Comparison of ENCODE assay signal across 25 mouse cellular contexts in the genomic region with DNA sequence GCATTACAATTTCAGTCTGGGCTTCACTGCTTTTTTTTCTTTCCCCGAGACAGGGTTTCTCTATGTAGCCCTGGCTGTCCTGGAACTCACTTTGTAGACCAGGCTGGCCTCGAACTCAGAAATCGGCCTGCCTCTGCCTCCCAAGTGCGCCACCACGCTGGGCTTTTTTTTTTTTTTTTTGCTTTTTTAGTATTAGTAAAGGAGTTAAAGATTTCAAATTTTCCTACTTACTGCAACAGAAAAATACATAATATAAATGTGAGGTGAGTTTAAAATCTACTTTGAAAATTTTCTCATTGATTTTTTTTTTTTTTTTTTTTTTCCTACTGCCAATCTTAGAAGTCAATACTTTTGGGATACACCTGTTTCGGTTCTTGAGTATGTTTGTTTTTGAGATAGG. TPM values are rescaled to one million over a fixed set of nuclear protein-coding genes. Genes with fewer than 3 reads are reported as not detected.
DNase-seq lines count a peak whose midpoint lies in the region; ATAC-seq and TF ChIP-seq lines count a peak whose summit lies in the region.
"Had no signal": no experiment of that assay in that cellular context is flagged by ENCODE, and none has a peak within 500 bp of the region (broad histone marks: within the 10 kb centered on the region; RNA-seq: fewer than 3 reads in every experiment).

No protein-coding gene starts in this region.

- H3K36me3 ChIP-seq in forebrain, embryonic 10.5 days (replicated peaks) = peaks cover 56% of the 10 kb centered on the region
- H3K36me3 ChIP-seq in forebrain, embryonic 12.5 days (replicated peaks) = peaks cover 44% of the 10 kb centered on the region
- H3K36me3 ChIP-seq in midbrain, embryonic 14.5 days (ENCODE audit: control insufficient read depth, insufficient read depth, low read length) = peaks cover 36% of the 10 kb centered on the region
- peaks cover 54% of the 10 kb centered on the region for H3K36me3 ChIP-seq in midbrain, embryonic 10.5 days
- H3K36me3 ChIP-seq in intestine, postnatal 0 days (ENCODE audit: control insufficient read depth, insufficient read depth) = peaks cover 37% of the 10 kb centered on the region
- peaks cover 40% of the 10 kb centered on the region for H3K36me3 ChIP-seq in liver, postnatal 0 days (replicated peaks; ENCODE audit: insufficient read depth, low read length)

- no peak for DNase-seq in forebrain, embryonic 10.5 days (ENCODE audit: extremely low spot score, low spot score)
- DNase-seq in midbrain, embryonic 14.5 days = no peak
- DNase-seq in midbrain, embryonic 10.5 days (ENCODE audit: low spot score) = no peak
- no peak for DNase-seq in liver, postnatal 0 days
- DNase-seq in cerebellum, adult 9-11 months = no peak
- no peak for DNase-seq in layer of hippocampus, adult 9-10 months (ENCODE audit: low spot score)
- DNase-seq: cerebellum, postnatal 10 days; gastrocnemius, postnatal 14 days; right cerebral cortex, postnatal 25 days; thymus, adult 18-20 months; thymus, postnatal 4 days had no signal

- no peaks in the 10 kb centered on the region for H3K9me3 ChIP-seq in forebrain, embryonic 10.5 days
- no peaks in the 10 kb centered on the region for H3K9me3 ChIP-seq in forebrain, embryonic 12.5 days
- no peaks in the 10 kb centered on the region for H3K9me3 ChIP-seq in midbrain, embryonic 14.5 days (ENCODE audit: control insufficient read depth, low read length)
- no peaks in the 10 kb centered on the region for H3K9me3 ChIP-seq in midbrain, embryonic 10.5 days (replicated peaks)
- H3K9me3 ChIP-seq in intestine, postnatal 0 days (ENCODE audit: control insufficient read depth) = no peaks in the 10 kb centered on the region
- H3K9me3 ChIP-seq in liver, postnatal 0 days (ENCODE audit: low read length) = no peaks in the 10 kb centered on the region
- H3K9me3 ChIP-seq: embryonic facial prominence, embryonic 15.5 days; hindbrain, embryonic 10.5 days; limb, embryonic 12.5 days; midbrain, embryonic 12.5 days had no signal

- no peak for ATAC-seq in forebrain, embryonic 12.5 days (ENCODE audit: low FRiP score)
- ATAC-seq in midbrain, embryonic 14.5 days (ENCODE audit: low FRiP score, low TSS enrichment) = no peak
- no peak for ATAC-seq in intestine, postnatal 0 days
- no peak for ATAC-seq in liver, postnatal 0 days

- peaks cover 38% of the 10 kb centered on the region for H3K4me1 ChIP-seq in forebrain, embryonic 10.5 days
- H3K4me1 ChIP-seq in forebrain, embryonic 12.5 days = peaks cover 36% of the 10 kb centered on the region
- peaks cover 23% of the 10 kb centered on the region for H3K4me1 ChIP-seq in midbrain, embryonic 14.5 days (ENCODE audit: control insufficient read depth, insufficient read depth, low read length)
- H3K4me1 ChIP-seq in midbrain, embryonic 10.5 days = peaks cover 33% of the 10 kb centered on the region
- H3K4me1 ChIP-seq in intestine, postnatal 0 days (replicated peaks; ENCODE audit: control insufficient read depth, insufficient read depth, low read length) = peaks cover 8% of the 10 kb centered on the region; the same call in 1 of the 2 replicates
- H3K4me1 ChIP-seq in liver, postnatal 0 days (ENCODE audit: insufficient read depth) = peaks cover 38% of the 10 kb centered on the region

- H3K27ac ChIP-seq in forebrain, embryonic 10.5 days = no peak overlapping the region
- H3K27ac ChIP-seq in forebrain, embryonic 12.5 days = no peak overlapping the region
- H3K27ac ChIP-seq in midbrain, embryonic 14.5 days (replicated peaks; ENCODE audit: low read depth, low read length) = no peak overlapping the region
- no peak overlapping the region for H3K27ac ChIP-seq in midbrain, embryonic 10.5 days (replicated peaks)
- H3K27ac ChIP-seq in intestine, postnatal 0 days (ENCODE audit: low read depth, low read length) = no peak overlapping the region
- H3K27ac ChIP-seq in liver, postnatal 0 days (ENCODE audit: low read depth) = no peak overlapping the region
- H3K27ac ChIP-seq: embryonic facial prominence, embryonic 15.5 days; hindbrain, embryonic 10.5 days; limb, embryonic 12.5 days; midbrain, embryonic 12.5 days had no signal

- H3K4me2 ChIP-seq in forebrain, embryonic 12.5 days = no peak overlapping the region
- peak overlapping the region; percentile 97; the same call in 1 of the 2 replicates for H3K4me2 ChIP-seq in midbrain, embryonic 14.5 days (ENCODE audit: low read length)
- 0 out of 2 replicates have a peak overlapping the region, but pooled peaks have one; percentile 99 for H3K4me2 ChIP-seq in intestine, postnatal 0 days (replicated peaks; ENCODE audit: low read depth)
- peak overlapping the region; percentile 98 for H3K4me2 ChIP-seq in liver, postnatal 0 days (ENCODE audit: low read depth, low read length)

- peak overlapping the region; percentile 67; the same call in 1 of the 2 replicates for H3K4me3 ChIP-seq in forebrain, embryonic 10.5 days
- H3K4me3 ChIP-seq in forebrain, embryonic 12.5 days (replicated peaks) = no peak overlapping the region
- no peak overlapping the region for H3K4me3 ChIP-seq in midbrain, embryonic 14.5 days (replicated peaks; ENCODE audit: low read depth, low read length)
- H3K4me3 ChIP-seq in midbrain, embryonic 10.5 days = no peak overlapping the region
- no peak overlapping the region for H3K4me3 ChIP-seq in intestine, postnatal 0 days (ENCODE audit: low read depth, low read length)
- no peak overlapping the region for H3K4me3 ChIP-seq in liver, postnatal 0 days (ENCODE audit: low read depth, low read length)
- H3K4me3 ChIP-seq: myocyte had no signal

- H3K9ac ChIP-seq in forebrain, embryonic 12.5 days = no peak overlapping the region
- no peak overlapping the region for H3K9ac ChIP-seq in midbrain, embryonic 14.5 days (replicated peaks; ENCODE audit: low read length)
- no peak overlapping the region for H3K9ac ChIP-seq in intestine, postnatal 0 days (ENCODE audit: low read depth, low read length)
- H3K9ac ChIP-seq in liver, postnatal 0 days (replicated peaks) = no peak overlapping the region; the same call in 1 of the 2 replicates
- H3K9ac ChIP-seq: embryonic facial prominence, embryonic 15.5 days; limb, embryonic 12.5 days; midbrain, embryonic 12.5 days had no signal

- WGBS in forebrain, embryonic 10.5 days = 93% methylated on average over 6 of the region's 6 CpGs
- 90% methylated on average over 6 of the region's 6 CpGs for WGBS in forebrain, embryonic 12.5 days
- 96% methylated on average over 6 of the region's 6 CpGs for WGBS in midbrain, embryonic 14.5 days
- WGBS in midbrain, embryonic 10.5 days = 97% methylated on average over 6 of the region's 6 CpGs
- 90% methylated on average over 6 of the region's 6 CpGs for WGBS in intestine, postnatal 0 days
- 84% methylated on average over 6 of the region's 6 CpGs for WGBS in liver, postnatal 0 days (ENCODE audit: insufficient replicate concordance)

- H3K27me3 ChIP-seq in forebrain, embryonic 10.5 days (ENCODE audit: poor library complexity, severe bottlenecking) = no peaks in the 10 kb centered on the region
- H3K27me3 ChIP-seq in forebrain, embryonic 12.5 days = no peaks in the 10 kb centered on the region
- H3K27me3 ChIP-seq in midbrain, embryonic 14.5 days (ENCODE audit: control insufficient read depth, insufficient read depth, low read length) = no peaks in the 10 kb centered on the region
- H3K27me3 ChIP-seq in midbrain, embryonic 10.5 days (ENCODE audit: low read depth, poor library complexity, severe bottlenecking) = no peaks in the 10 kb centered on the region
- no peaks in the 10 kb centered on the region for H3K27me3 ChIP-seq in intestine, postnatal 0 days (replicated peaks; ENCODE audit: control insufficient read depth, insufficient read depth, low read length)
- no peaks in the 10 kb centered on the region for H3K27me3 ChIP-seq in liver, postnatal 0 days (ENCODE audit: insufficient read depth, low read length)
- H3K27me3 ChIP-seq: embryonic facial prominence, embryonic 15.5 days; limb, embryonic 12.5 days; midbrain, embryonic 12.5 days had no signal

- TF ChIP-seq CTCF in intestine, postnatal 0 days (IDR thresholded peaks at IDR 0.05; ENCODE audit: low read depth) = no peak
- TF ChIP-seq CTCF in liver, postnatal 0 days (IDR thresholded peaks at IDR 0.05; ENCODE audit: low read depth) = no peak

- TF ChIP-seq EP300 in liver, postnatal 0 days (IDR thresholded peaks at IDR 0.05; ENCODE audit: low read depth) = no peak

RNA-seq across cellular contexts. Expression of a gene that starts 2.9 kb away (rescaled TPM):
- 181 and 196 TPM in 2 replicates for polyA plus RNA-seq in forebrain, embryonic 10.5 days (2016; fragmentation: Nextera tagmentation; extraction: Ambion mirVana)
- 165 and 166 TPM in 2 replicates for polyA plus RNA-seq in forebrain, embryonic 12.5 days (2016; fragmentation: Nextera tagmentation; extraction: Ambion mirVana)
- polyA plus RNA-seq in midbrain, embryonic 14.5 days (2014; fragmentation: Nextera tagmentation; extraction: Ambion mirVana) = 111 and 115 TPM in 2 replicates
- 176 and 180 TPM in 2 replicates for polyA plus RNA-seq in midbrain, embryonic 10.5 days (2016; fragmentation: Nextera tagmentation; extraction: Ambion mirVana)
- polyA plus RNA-seq in intestine, postnatal 0 days (2015; fragmentation: Nextera tagmentation; extraction: Ambion mirVana) = 48.3 and 51.4 TPM in 2 replicates
- polyA plus RNA-seq in liver, postnatal 0 days (2015; fragmentation: Nextera tagmentation; extraction: Ambion mirVana) = 34.7 and 36.8 TPM in 2 replicates

RNA-seq across cellular contexts. Expression of a gene that starts 13.5 kb away (rescaled TPM):
- 38.0 and 38.8 TPM in 2 replicates for polyA plus RNA-seq in forebrain, embryonic 10.5 days (2016; fragmentation: Nextera tagmentation; extraction: Ambion mirVana)
- polyA plus RNA-seq in forebrain, embryonic 12.5 days (2016; fragmentation: Nextera tagmentation; extraction: Ambion mirVana) = 44.9 and 46.3 TPM in 2 replicates
- polyA plus RNA-seq in midbrain, embryonic 14.5 days (2014; fragmentation: Nextera tagmentation; extraction: Ambion mirVana) = 104 and 105 TPM in 2 replicates
- 41.2 and 51.2 TPM in 2 replicates for polyA plus RNA-seq in midbrain, embryonic 10.5 days (2016; fragmentation: Nextera tagmentation; extraction: Ambion mirVana)
- polyA plus RNA-seq in intestine, postnatal 0 days (2015; fragmentation: Nextera tagmentation; extraction: Ambion mirVana) = 15.8 and 16.9 TPM in 2 replicates
- polyA plus RNA-seq in liver, postnatal 0 days (2015; fragmentation: Nextera tagmentation; extraction: Ambion mirVana) = 3.2 and 4.4 TPM in 2 replicates

RNA-seq across cellular contexts. Expression of a gene that starts 15.1 kb away (rescaled TPM):
- 53.5 and 54.6 TPM in 2 replicates for polyA plus RNA-seq in forebrain, embryonic 10.5 days (2016; fragmentation: Nextera tagmentation; extraction: Ambion mirVana)
- 62.9 and 66.4 TPM in 2 replicates for polyA plus RNA-seq in forebrain, embryonic 12.5 days (2016; fragmentation: Nextera tagmentation; extraction: Ambion mirVana)
- polyA plus RNA-seq in midbrain, embryonic 14.5 days (2014; fragmentation: Nextera tagmentation; extraction: Ambion mirVana) = 104 and 119 TPM in 2 replicates
- polyA plus RNA-seq in midbrain, embryonic 10.5 days (2016; fragmentation: Nextera tagmentation; extraction: Ambion mirVana) = 56.1 and 60.7 TPM in 2 replicates
- polyA plus RNA-seq in intestine, postnatal 0 days (2015; fragmentation: Nextera tagmentation; extraction: Ambion mirVana) = 98.0 and 106 TPM in 2 replicates
- 34.7 and 38.0 TPM in 2 replicates for polyA plus RNA-seq in liver, postnatal 0 days (2015; fragmentation: Nextera tagmentation; extraction: Ambion mirVana)

RNA-seq across cellular contexts. Expression of a gene that starts 26.6 kb away (rescaled TPM):
- polyA plus RNA-seq in forebrain, embryonic 10.5 days (2016; fragmentation: Nextera tagmentation; extraction: Ambion mirVana) = 3.0 and 3.8 TPM in 2 replicates
- 4.0 and 4.5 TPM in 2 replicates for polyA plus RNA-seq in forebrain, embryonic 12.5 days (2016; fragmentation: Nextera tagmentation; extraction: Ambion mirVana)
- 9.1 and 10.8 TPM in 2 replicates for polyA plus RNA-seq in midbrain, embryonic 14.5 days (2014; fragmentation: Nextera tagmentation; extraction: Ambion mirVana)
- polyA plus RNA-seq in midbrain, embryonic 10.5 days (2016; fragmentation: Nextera tagmentation; extraction: Ambion mirVana) = 2.8 and 4.2 TPM in 2 replicates
- 6.4 and 6.5 TPM in 2 replicates for polyA plus RNA-seq in intestine, postnatal 0 days (2015; fragmentation: Nextera tagmentation; extraction: Ambion mirVana)
- 1.9 and 2.4 TPM in 2 replicates for polyA plus RNA-seq in liver, postnatal 0 days (2015; fragmentation: Nextera tagmentation; extraction: Ambion mirVana)

RNA-seq across cellular contexts. Expression of a gene that starts 31.0 kb away (rescaled TPM):
- polyA plus RNA-seq in forebrain, embryonic 10.5 days (2016; fragmentation: Nextera tagmentation; extraction: Ambion mirVana) = not detected in 2 replicates
- not detected in 2 replicates for polyA plus RNA-seq in forebrain, embryonic 12.5 days (2016; fragmentation: Nextera tagmentation; extraction: Ambion mirVana)
- not detected in 2 replicates for polyA plus RNA-seq in midbrain, embryonic 14.5 days (2014; fragmentation: Nextera tagmentation; extraction: Ambion mirVana)
- not detected in 2 replicates for polyA plus RNA-seq in midbrain, embryonic 10.5 days (2016; fragmentation: Nextera tagmentation; extraction: Ambion mirVana)
- not detected in 2 replicates for polyA plus RNA-seq in intestine, postnatal 0 days (2015; fragmentation: Nextera tagmentation; extraction: Ambion mirVana)
- polyA plus RNA-seq in liver, postnatal 0 days (2015; fragmentation: Nextera tagmentation; extraction: Ambion mirVana) = not detected in 2 replicates
- polyA plus RNA-seq: embryonic facial prominence, embryonic 15.5 days; forebrain, embryonic 11.5 days; heart, postnatal 0 days; hindbrain, embryonic 10.5 days; kidney, embryonic 14.5 days; large intestine, adult 2 months; limb, embryonic 12.5 days; lung, embryonic 16.5 days; midbrain, embryonic 12.5 days; myocyte; spleen, adult 2 months; stomach, embryonic 14.5 days had no signal
